Mouse (Mus musculus) embryo, embryonic 9.5 days (tissue): ENCODE measurements around the gene Efna3.

Source experiments
- DNase-seq: peaks from one replicate; pipeline ENCODE4 v3.0.0-alpha.2; 2017; ENCODE audit errors: extremely low spot score

The Efna3 gene

GRCm38 (mm10) chr3:89337721-89338578 lies 15.2 kb upstream of the Efna3 start, which contains the start of gene Efna4:
TSS of gene Efna4 (minus strand) at chr3:89338028.
- DNase-seq: peak; percentile 88

GRCm38 (mm10) chr3:89337062-89337720 lies 14.4 kb upstream of the Efna3 start:
- peak; percentile 20 for DNase-seq

- DNase-seq: peak; percentile 27
Observed at GRCm38 (mm10) chr3:89336529-89336928, 13.8 kb upstream of the Efna3 start.

DNA sequence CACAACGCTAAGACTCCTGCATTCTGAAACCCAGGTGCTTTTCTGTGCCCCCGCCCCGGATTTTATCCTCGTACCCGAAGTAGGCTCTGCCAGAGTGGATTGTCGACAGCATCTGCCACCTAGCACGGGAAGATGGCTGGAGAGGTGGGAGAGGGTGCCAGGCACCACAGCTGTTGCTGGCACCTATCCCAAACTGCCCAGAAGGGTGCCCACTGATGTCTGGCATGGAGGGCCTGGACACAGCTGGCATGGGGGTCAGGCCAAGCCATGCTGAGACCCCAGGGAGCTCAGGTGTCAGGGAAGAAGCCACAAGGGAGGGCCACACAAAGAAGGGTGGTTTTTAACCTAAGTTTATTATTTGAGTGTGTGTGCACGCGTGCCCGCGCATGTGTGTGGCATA lies 10.3 kb upstream of the Efna3 start:
- DNase-seq: no peak

DNA sequence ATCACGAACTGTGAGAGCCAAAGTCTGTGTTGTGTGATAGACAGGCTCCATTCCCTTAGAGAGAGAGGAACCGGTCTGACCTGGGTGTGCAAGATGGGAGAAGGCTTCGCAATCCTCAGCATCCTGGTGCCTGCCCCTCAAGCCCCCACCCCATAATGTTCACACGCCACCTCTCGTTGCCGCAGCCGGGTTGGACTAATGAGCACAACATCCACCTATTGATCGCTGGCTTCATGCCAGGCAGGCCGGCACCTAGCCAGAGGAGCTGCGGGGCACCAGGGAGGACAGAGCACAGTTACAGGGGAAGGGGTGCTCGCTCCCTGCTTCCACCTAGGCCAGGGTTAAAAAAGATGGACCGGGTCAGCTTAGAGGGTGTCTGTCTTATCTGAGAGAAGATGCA lies 9.7 kb upstream of the Efna3 start:
- no peak for DNase-seq

DNA sequence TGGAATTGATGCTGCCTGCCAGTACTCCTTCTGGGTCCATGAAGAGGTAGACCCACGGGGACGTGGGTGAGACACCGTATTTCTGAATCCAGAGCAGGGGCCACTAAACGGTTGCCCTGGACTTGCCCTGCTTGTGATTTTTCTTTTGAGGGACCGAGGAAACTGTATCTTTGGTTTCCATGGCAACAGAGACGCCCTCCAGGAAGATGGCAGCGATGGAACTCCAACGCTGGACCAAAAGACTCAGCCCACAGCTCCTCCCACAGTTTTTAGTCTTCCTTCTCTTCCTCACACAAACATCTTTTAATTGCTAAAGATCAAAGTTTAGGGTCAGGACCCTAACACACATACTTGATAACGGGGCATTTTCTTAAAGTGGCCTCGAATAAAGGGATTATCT lies 9.2 kb upstream of the Efna3 start:
- DNase-seq: peak; percentile 22

DNA sequence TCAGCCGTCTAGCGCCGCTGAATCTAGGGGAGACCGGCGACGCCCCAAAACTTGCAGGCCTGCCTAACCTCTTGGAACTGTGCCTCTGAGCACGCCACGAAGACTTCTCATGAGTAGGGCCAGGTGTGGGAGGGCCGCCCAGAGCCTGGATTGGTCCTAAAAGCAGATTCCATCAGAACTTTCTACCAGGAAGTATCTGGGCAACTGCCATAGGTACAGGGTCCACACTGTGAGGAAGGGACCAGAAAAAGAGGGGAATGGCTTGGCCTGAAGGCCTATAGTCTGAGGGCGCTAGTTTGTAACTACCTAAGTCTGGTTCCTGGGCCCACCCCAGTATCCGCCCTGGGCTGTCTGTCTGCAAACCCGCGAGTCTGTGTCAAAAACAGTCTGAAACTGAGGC lies 8.8 kb upstream of the Efna3 start:
- DNase-seq: no peak

DNA sequence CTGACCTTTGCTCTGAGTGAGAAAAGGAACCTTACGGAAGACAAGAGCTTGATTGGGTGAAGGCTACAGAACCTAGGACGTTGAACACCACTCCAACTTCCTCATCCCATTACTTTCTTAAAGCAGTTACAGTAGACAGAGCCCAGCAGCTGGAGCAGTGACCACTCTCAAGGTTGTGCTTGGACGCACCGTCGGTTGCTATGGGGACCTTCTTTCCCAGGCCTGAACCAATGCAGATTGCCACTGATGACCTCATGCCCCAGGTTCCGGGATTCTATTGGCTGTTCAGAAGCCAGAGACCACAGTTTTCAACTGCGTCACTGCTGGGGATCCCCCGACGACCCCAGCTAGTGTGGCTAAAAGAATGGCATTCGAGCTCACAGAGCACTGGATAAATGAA lies 8.2 kb upstream of the Efna3 start:
- DNase-seq: peak; percentile 36

DNA sequence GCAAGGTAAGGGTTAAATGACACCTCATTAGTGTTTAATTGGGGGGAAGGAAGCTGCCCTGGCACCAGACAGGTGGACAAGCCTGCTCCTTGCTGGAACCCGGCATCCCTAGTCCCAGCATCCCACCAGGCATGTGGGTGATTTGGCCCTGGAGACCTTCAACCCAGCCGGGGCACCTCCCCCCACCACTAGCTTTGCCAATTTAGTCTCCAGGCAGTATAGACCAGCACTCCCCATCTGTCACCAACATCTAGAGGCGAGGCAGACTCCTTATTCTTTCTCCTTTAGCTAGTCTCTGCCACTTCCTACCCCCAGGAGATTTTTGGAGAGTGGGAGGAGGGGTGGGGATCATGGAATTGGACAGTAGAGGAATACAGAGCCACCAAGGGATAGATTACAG lies 7.6 kb upstream of the Efna3 start:
- no peak for DNase-seq

GRCm38 (mm10) chr3:89328623-89329022 lies 5.9 kb upstream of the Efna3 start:
- peak; percentile 28 for DNase-seq

DNA sequence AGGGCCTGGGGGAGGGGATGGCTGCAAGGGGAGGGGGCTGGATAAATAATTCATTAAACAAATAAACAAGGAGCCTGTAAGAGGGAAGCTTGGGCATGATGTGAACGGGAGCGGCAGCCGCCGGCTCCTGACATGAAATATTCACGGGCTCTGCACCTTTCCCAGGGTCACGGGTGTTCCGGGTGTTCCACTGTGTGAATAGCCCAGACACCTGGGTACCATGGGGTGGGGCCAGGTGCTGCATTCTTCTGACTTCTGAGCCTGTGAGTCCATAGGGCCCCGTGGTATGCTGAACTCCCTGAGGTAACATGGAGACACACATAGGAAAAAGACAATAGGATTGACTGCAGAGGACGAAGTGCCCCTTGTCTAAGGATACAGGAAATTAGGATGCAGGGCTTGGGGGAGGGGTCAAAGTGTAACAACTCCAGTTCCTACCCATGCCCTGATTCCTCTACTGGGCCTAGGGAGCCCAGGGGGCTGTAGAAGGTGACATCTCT lies 4.7 kb upstream of the Efna3 start:
- no peak for DNase-seq

DNA sequence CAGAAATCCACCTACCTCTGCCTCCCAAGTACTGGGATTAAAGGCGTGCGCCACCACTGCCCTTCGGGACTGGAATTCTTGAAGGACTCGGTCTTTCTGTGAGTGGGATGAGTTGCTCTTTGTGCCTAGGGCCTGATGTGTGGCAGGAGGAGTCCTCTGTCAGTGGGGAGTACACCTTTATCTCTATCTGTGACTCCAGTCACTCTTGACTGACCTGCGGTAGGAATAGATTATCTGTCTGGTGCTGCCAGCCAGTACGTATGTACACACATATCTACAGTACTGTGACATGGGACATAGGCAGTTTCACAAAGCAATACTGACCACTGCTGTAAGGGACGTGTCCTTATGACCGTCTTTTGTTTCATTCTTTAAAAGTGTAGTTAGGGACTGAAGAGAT lies 3.1 kb upstream of the Efna3 start:
- DNase-seq: no peak

GRCm38 (mm10) chr3:89322131-89322500 lies 649 bp downstream of the Efna3 start:
- no peak for DNase-seq

DNA sequence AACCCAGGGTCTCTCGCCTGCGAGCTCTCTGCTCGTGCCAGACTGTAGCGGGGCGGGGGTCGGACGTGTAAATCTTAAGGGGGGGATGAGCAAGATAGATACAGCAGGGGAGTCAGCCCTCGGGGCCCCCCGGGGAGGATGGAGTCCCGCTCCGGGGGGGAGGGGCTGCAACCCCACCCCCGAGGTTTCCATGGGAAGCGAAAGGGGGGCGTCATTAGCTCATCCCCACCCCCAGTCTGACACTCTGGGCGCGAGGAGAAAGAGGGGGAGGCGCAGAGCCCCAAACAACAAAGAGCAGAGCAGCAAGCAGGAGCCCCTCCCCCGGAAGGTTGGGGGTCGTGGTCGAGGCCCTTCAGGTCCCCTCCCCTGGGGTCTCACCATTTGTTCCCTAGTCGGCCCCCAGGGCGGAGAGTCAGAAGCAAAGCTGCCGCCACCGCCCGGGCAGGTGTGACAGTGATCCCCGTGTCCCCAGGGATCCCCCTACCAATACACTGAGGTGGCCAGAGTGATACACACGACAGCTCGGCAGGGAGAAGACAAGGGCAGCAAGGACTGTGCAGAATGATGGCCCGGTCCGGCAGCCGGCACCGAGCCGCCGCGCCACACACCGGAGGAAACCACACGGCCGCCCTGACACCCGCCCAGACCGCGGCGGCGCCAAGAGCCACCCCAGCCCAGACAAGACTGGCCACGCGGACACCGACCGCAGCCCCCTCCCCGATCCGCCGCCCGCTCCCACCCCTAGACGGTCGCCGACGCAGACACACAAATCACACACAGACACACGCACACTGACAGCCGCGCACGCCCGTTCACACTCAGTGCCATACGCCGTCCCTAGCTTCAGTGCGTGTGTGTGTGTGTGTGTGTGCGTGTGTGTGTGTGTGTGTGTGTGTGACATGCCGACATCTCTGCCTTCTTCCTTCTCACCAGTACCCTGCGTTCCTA lies 1.3 kb downstream of the Efna3 start:
- peak; percentile 46 for DNase-seq

DNA sequence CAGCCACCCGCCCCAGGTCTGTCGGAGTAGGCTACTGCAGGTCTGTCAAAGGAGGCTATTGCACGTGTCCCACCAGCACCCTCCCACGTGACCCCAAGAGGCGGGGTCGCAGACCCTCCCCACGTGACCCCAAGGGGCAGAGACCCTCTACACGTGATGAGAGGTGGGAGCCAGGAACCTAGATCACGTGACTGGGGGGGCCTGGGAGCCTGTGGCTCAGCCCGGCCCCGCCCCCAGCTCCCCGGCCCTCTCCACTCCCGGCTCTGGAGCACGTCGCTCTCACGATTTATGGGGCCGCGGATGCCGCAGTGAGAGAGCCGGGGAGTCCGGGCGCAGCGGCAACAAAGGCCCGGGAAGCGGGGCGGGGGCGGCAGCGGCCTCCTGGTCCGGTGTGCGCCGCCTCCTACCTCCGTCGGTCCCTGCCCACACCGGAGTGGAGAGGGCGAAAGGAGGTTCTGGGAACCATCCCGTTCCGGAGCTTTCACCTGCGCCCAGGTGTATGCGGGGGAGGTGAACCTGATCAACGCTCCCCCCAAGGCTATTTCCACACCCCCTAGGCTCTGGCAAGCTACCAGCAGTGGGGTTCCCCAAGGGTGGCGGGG lies 2.1 kb downstream of the Efna3 start:
- peak; percentile 82 for DNase-seq

DNA sequence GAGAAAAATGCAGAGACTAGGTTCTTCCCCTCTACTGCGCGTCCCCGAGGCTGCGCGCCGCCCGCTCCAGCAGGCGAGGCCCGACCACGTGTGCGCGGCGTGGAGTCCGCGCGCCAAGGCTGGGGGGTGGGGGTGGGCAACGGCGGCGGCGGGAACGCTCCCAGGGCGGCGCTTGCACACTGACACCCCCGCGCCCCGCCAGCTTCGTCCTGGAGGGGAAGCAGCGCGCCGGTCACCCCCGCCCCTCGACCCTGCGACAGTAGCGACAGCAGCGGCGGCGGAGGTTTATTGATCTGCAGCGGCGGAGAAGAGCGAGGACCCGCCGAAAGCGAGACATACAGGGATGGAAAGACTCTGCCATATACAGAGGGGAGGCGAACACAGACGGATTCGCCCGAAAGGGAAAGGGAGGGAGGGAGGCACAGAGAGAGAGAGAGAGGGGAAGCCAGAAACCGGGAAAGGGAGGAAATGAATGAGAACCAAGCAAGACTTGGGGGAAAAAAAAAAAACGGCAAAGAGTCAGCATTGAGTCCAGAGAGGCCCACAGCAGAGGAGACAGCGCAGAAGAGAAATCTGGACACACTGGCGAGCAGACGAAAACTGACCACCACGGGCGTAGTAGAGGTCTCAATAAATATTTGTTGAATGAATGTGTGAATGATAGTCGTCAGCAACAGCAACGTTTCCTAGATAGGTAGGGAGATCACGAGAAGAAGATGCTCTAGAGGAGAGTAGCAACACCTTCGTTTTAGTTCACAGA lies 3.0 kb downstream of the Efna3 start:
- DNase-seq: peak; percentile 59

DNA sequence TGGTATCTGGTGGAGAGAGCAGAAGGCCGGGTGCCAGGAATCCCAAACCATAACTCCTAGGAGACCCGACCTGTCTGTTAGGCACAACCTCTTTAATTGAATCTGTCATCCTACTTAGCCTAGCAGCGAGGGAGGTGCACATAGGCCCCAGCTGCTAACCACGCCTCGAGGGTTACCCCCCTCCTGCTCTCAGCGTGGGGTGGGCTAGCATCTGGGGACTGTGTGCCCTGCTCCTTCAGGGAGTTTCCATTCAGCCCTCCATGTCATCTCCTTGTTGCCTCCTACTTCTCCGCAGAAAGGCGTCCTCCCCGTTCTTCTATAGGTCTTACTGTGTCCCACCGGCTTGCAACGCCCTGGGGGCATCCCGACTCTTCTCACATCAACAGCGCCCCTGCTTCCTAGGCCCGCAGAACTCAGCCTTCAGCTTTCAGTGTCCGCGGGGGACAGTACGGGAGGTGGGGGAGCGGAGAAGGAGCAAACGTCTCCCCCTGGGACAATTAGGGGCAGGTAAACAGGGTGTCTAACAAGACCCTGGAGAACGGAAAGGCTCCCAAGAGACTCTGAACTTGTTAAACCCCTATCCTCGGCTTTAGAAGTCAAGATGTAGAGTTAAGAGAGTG lies 3.7 kb downstream of the Efna3 start:
- peak; percentile 36 for DNase-seq

DNA sequence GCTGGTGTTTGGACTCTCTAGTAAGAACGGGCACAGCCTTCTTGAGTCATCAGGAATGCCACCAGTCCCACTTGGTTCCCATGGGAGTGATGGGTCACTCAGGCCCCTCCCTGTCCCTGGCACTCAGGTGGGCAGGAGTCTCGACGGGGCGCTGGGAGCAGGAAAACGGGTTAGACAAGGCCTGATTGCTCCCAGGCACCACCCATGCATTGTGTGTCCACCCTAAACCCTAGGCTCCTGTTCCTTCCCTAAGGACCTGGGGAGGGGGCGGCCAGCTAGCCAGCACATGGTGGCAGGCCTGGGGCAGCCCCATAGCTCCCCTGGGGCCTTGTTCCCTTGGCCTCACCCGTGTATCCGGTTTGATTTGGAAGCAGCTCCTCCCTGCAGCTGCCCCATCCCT lies 4.4 kb downstream of the Efna3 start:
- DNase-seq: no peak

DNA sequence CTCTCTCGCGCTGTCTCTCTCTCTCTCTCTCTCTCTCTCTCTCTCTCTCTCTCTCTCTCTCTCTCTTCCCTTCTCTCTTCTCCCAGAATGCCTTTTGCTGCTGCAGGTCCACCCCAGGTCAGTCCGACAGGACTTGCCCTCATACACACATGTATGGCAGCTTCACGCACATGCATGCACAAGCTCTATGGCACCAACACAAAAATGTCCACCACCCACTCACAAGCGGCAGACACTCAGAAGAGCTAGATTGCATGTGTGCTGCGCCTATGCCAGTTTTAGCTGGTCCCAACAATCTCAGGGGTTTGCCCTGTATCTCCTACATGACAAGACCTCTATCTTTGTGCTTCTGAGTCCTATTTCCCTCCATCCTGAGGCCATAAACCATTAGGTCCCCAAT lies 5.5 kb downstream of the Efna3 start:
- no peak for DNase-seq

GRCm38 (mm10) chr3:89316833-89317232 lies 5.9 kb downstream of the Efna3 start:
- peak; percentile 87 for DNase-seq
